Mouse (Mus musculus) heart, adult 2 months (tissue): ENCODE measurements around the gene Gskip. TPM values are rescaled to one million over a fixed set of nuclear protein-coding genes. Genes with fewer than 3 reads are reported as not detected.
A peak's percentile ranks its signal among the peaks of the same experiment; 100 is the strongest.

Source experiments
- DNase-seq, 2 experiments: peaks; one replicate each; pipeline ENCODE4 v3.0.0; 2021
- H3K27ac ChIP-seq: fragments of 200-600 bp; 2 replicates; pipeline ENCODE4 v1.8.1; 2022
- H3K27me3 ChIP-seq: fragments of 200-500 bp; 2 replicates; pipeline ENCODE4 v1.6.1; 2012; ENCODE audit warnings: mild to moderate bottlenecking, low read length, inconsistent platforms, mixed read lengths; ENCODE audit not compliant: control insufficient read depth, insufficient read depth
- H3K36me3 ChIP-seq: fragments of 200-500 bp; 2 replicates; pipeline ENCODE4 v1.6.1; 2012; ENCODE audit warnings: low read length, inconsistent platforms; ENCODE audit not compliant: control insufficient read depth, insufficient read depth
- H3K4me1 ChIP-seq: fragments of 200-500 bp; 2 replicates; pipeline ENCODE4 v1.6.1; 2011; ENCODE audit warnings: low read length; ENCODE audit not compliant: control insufficient read depth, insufficient read depth
- H3K4me3 ChIP-seq: fragments of 200-600 bp; 2 replicates; pipeline ENCODE4 v1.8.1; 2022
- H3K79me2 ChIP-seq: fragments of 200-500 bp; replicated peaks from 2 replicates; pipeline ENCODE4 v1.6.1; 2012; ENCODE audit warnings: mild to moderate bottlenecking, inconsistent platforms, low read length, moderate library complexity, mixed read lengths; ENCODE audit not compliant: control insufficient read depth, insufficient read depth
- H3K9ac ChIP-seq: fragments of 200-500 bp; 2 replicates; pipeline ENCODE4 v1.6.1; 2012; ENCODE audit warnings: low read depth, mild to moderate bottlenecking, control low read depth, inconsistent platforms, low read length, mixed read lengths
- CTCF ChIP-seq: fragments of 200-600 bp; IDR thresholded peaks from 2 replicates; pipeline ENCODE4 v1.8.1; 2022; ENCODE audit warnings: antibody characterized with exemption, mild to moderate bottlenecking, moderate library complexity
- EP300 ChIP-seq: fragments of 200-500 bp; IDR thresholded peaks from 2 replicates; pipeline ENCODE4 v1.6.1; 2011; ENCODE audit warnings: low read depth, low read length, control low read depth; ENCODE audit not compliant: insufficient read depth
- POLR2A ChIP-seq: fragments of 200-500 bp; IDR thresholded peaks from 2 replicates; pipeline ENCODE4 v1.6.1; 2011; ENCODE audit warnings: mild to moderate bottlenecking, low read depth, low read length, control low read depth; ENCODE audit not compliant: insufficient read depth
- WGBS: fragments of 180-500 bp; shearing (Covaris S2); methylation state at CpG from one replicate; pipeline ENCODE4 v1.1.7; 2018; 5-methylcytosine and 5-hydroxymethylcytosine counted together
- intact Hi-C: fragments of 180-260 bp; cut with DNase I; formaldehyde crosslinking; loops from one replicate; pipeline ENCODE4 v1.15.1; 2025
- polyA plus RNA-seq: library from polyadenylated mRNA; depleted of rRNA; stranded (reverse); fragments of >200 nt; gene quantifications from 2 replicates; pipeline ENCODE4 v1.2.3, GENCODE M21; 2012
- total RNA-seq, 2 experiments: library from RNA; stranded (reverse); gene quantifications; 2 replicates each; pipeline ENCODE4 v1.2.3; 2021

Gene Gskip
- total and polyA plus RNA-seq, 3 experiments: 7.1 to 7.3 (median 7.1) TPM

- no peak overlapping the region for H3K27ac ChIP-seq
- no peak for DNase-seq
- no peaks in the 10 kb centered on the region for H3K27me3 ChIP-seq
- WGBS: 79% methylated on average over 3 of the region's 3 CpGs
- no peaks in the 10 kb centered on the region for H3K4me1 ChIP-seq
- H3K79me2 ChIP-seq: no peaks in the 10 kb centered on the region
- no peak overlapping the region for H3K9ac ChIP-seq
- no peak for TF ChIP-seq POLR2A
- TF ChIP-seq CTCF: no peak
- TF ChIP-seq EP300: no peak
- intact Hi-C loops: no loop called here
- H3K36me3 ChIP-seq: no peaks in the 10 kb centered on the region
- H3K4me3 ChIP-seq: no peak overlapping the region
Observed at GRCm38 (mm10) chr12:105727268-105727667, 42.6 kb downstream of the Gskip start.

GRCm38 (mm10) chr12:105727964-105728363, 43.3 kb downstream of the Gskip start:
- H3K27ac ChIP-seq: no peak overlapping the region
- H3K4me3 ChIP-seq: no peak overlapping the region
- WGBS: 32% methylated on average over 8 of the region's 8 CpGs
- H3K9ac ChIP-seq: no peak overlapping the region
- no peaks in the 10 kb centered on the region for H3K4me1 ChIP-seq
- intact Hi-C loops: no loop called here
- no peaks in the 10 kb centered on the region for H3K27me3 ChIP-seq
- H3K79me2 ChIP-seq: no peaks in the 10 kb centered on the region
- TF ChIP-seq POLR2A: no peak
- peak; percentile 81 for TF ChIP-seq CTCF
- DNase-seq: no peak
- no peaks in the 10 kb centered on the region for H3K36me3 ChIP-seq

GRCm38 (mm10) chr12:105730851-105731460, 46.3 kb downstream of the Gskip start:
- Histone ChIP-seq H3K4me1 (no peaks in the 10 kb centered on the region), H3K4me3 (no peak overlapping the region), H3K27me3 (no peaks in the 10 kb centered on the region), H3K9ac (no peak overlapping the region), H3K27ac (no peak overlapping the region), H3K79me2 (no peaks in the 10 kb centered on the region), H3K36me3 (no peaks in the 10 kb centered on the region)
- no peak for DNase-seq
- intact Hi-C loops: no loop called here
- TF ChIP-seq POLR2A: no peak
- WGBS: 54% methylated on average over 6 of the region's 6 CpGs

- H3K9ac ChIP-seq: no peak overlapping the region
- H3K4me3 ChIP-seq: no peak overlapping the region
- H3K27me3 ChIP-seq: no peaks in the 10 kb centered on the region
- 77% methylated on average over 9 of the region's 9 CpGs for WGBS
- TF ChIP-seq EP300: no peak
- no peak for TF ChIP-seq CTCF
- no peak for TF ChIP-seq POLR2A
- H3K36me3 ChIP-seq: no peaks in the 10 kb centered on the region
- no peak overlapping the region for H3K27ac ChIP-seq
- no peak for DNase-seq
- intact Hi-C loops: no loop called here
- no peaks in the 10 kb centered on the region for H3K79me2 ChIP-seq
- H3K4me1 ChIP-seq: no peaks in the 10 kb centered on the region
Observed at GRCm38 (mm10) chr12:105733370-105734159, 48.9 kb downstream of the Gskip start.

GRCm38 (mm10) chr12:105735226-105735888, 50.7 kb downstream of the Gskip start:
- WGBS: 63% methylated on average over 7 of the region's 7 CpGs
- intact Hi-C loops: no loop called here
- Histone ChIP-seq H3K36me3 (no peaks in the 10 kb centered on the region), H3K79me2 (no peaks in the 10 kb centered on the region), H3K4me3 (no peak overlapping the region), H3K9ac (no peak overlapping the region), H3K27ac (no peak overlapping the region), H3K4me1 (no peaks in the 10 kb centered on the region), H3K27me3 (no peaks in the 10 kb centered on the region)
- DNase-seq: no peak
- no peak for TF ChIP-seq POLR2A
- TF ChIP-seq CTCF: no peak
- no peak for TF ChIP-seq EP300

GRCm38 (mm10) chr12:105735889-105736251, 51.2 kb downstream of the Gskip start:
- no peaks in the 10 kb centered on the region for H3K36me3 ChIP-seq
- H3K4me1 ChIP-seq: no peaks in the 10 kb centered on the region
- no peak for DNase-seq
- H3K27me3 ChIP-seq: no peaks in the 10 kb centered on the region
- no peak overlapping the region for H3K9ac ChIP-seq
- intact Hi-C loops: no loop called here
- no peaks in the 10 kb centered on the region for H3K79me2 ChIP-seq
- 84% methylated on average over 6 of the region's 6 CpGs for WGBS
- no peak overlapping the region for H3K4me3 ChIP-seq
- TF ChIP-seq EP300 (no peak), POLR2A (no peak), CTCF (no peak)
- no peak overlapping the region for H3K27ac ChIP-seq
